Mouse (Mus musculus) lung, postnatal 0 days (tissue): ENCODE data around the gene Fam53a.

Experiments
- CTCF ChIP-seq: IDR thresholded peaks from 2 replicates; pipeline ENCODE4 v1.5.1; 2016; ENCODE audit warnings: antibody characterized with exemption, mild to moderate bottlenecking
- EP300 ChIP-seq: IDR thresholded peaks from 2 replicates; pipeline ENCODE4 v1.6.1; 2016; ENCODE audit warnings: antibody characterized with exemption, mild to moderate bottlenecking, control low read depth

GRCm38 (mm10) chr5:33607434-33607833 is 22.0 kb downstream of the Fam53a start:
- TF ChIP-seq CTCF (no peak), EP300 (no peak)
